Mouse (Mus musculus) embryonic facial prominence, embryonic 11.5 days (tissue): ENCODE data around the gene Ptprg. TPM values are rescaled to one million over a fixed set of nuclear protein-coding genes. Genes with fewer than 3 reads are reported as not detected.

Source experiments
- ATAC-seq: fragments of 200-750 bp; cut with Nextera tagmentation; replicated peaks from 2 replicates; pipeline ENCODE4 v1.8.0; 2017; ENCODE audit warnings: low read depth; ENCODE audit not compliant: insufficient number of reproducible peaks, low FRiP score, low TSS enrichment
- DNase-seq: peaks from one replicate; pipeline ENCODE4 v3.0.0-alpha.2; 2015; ENCODE audit warnings: low spot score
- H3K27ac ChIP-seq: fragments of 300-500 bp; sonication (generic); replicated peaks from 2 replicates; pipeline ENCODE4 v1.5.1; 2014; ENCODE audit warnings: mild to moderate bottlenecking, low read depth, low read length, control low read depth
- H3K27me3 ChIP-seq: fragments of 300-500 bp; sonication (generic); 2 replicates; pipeline ENCODE4 v1.6.1; 2014; ENCODE audit warnings: mild to moderate bottlenecking, low read length, moderate library complexity, mixed read lengths; ENCODE audit not compliant: control insufficient read depth, insufficient read depth
- H3K36me3 ChIP-seq: fragments of 300-500 bp; sonication (generic); replicated peaks from 2 replicates; pipeline ENCODE4 v1.6.1; 2014; ENCODE audit warnings: low read depth, mild to moderate bottlenecking, low read length, moderate library complexity, mixed read lengths; ENCODE audit not compliant: control insufficient read depth, insufficient read depth
- H3K4me1 ChIP-seq: fragments of 300-500 bp; sonication (generic); 2 replicates; pipeline ENCODE4 v1.6.1; 2014; ENCODE audit warnings: low read length, mixed read lengths; ENCODE audit not compliant: control insufficient read depth, insufficient read depth
- H3K4me2 ChIP-seq: fragments of 300-500 bp; sonication (generic); 2 replicates; pipeline ENCODE4 v1.6.1; 2014; ENCODE audit warnings: low read depth, mild to moderate bottlenecking, control low read depth, low read length, moderate library complexity
- H3K4me3 ChIP-seq: fragments of 300-500 bp; sonication (generic); 2 replicates; pipeline ENCODE4 v1.5.1; 2014; ENCODE audit warnings: low read depth, low read length, control low read depth
- H3K9ac ChIP-seq: fragments of 300-500 bp; sonication (generic); replicated peaks from 2 replicates; pipeline ENCODE4 v1.6.1; 2014; ENCODE audit warnings: mild to moderate bottlenecking, control low read depth, low read length
- H3K9me3 ChIP-seq: fragments of 300-500 bp; sonication (generic); replicated peaks from 2 replicates; pipeline ENCODE4 v1.6.1; 2016; ENCODE audit warnings: mild to moderate bottlenecking, low read length, inconsistent platforms, mixed read lengths; ENCODE audit not compliant: control insufficient read depth
- WGBS: fragments of 180-500 bp; shearing (Covaris S2); extraction: QIAGEN DNeasy Blood & Tissue Kit; methylation state at CpG from one replicate; pipeline ENCODE4 v1.1.7; 2014; 5-methylcytosine and 5-hydroxymethylcytosine counted together
- polyA plus RNA-seq: library from polyadenylated mRNA; unstranded; fragments of >200 nt; fragmentation: Nextera tagmentation; extraction: Ambion mirVana; gene quantifications from 2 replicates; pipeline ENCODE4 v1.2.1, GENCODE M21; 2014

Ptprg gene
- polyA plus RNA-seq, 1 experiment from 2014 or later, result 28.7 TPM

DNA sequence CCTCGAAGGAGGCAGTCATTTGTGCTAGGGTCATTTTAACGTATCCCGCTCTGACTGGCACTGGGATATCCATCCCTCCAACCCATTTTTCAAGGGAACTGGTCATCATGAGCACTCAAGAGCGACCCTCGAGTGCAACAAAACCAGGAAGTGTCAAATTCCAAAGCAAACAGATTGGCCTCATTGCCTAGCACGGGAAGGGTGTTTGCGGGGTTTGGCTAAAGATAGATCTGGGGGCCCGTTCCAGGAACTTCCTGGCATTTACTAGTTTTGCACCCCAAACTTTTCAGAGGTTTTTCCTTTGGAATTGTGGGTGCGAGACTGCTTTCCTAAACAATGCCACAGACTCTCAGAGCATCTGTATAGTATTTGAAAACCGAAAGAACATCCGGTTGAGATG is 1.4 kb upstream of the Ptprg start:
- no peak for ATAC-seq
- Histone ChIP-seq H3K36me3 (no peaks in the 10 kb centered on the region), H3K27ac (no peak overlapping the region), H3K4me3 (peak overlapping the region; percentile 83), H3K4me2 (peak overlapping the region; percentile 92), H3K9me3 (no peaks in the 10 kb centered on the region), H3K27me3 (no peaks in the 10 kb centered on the region), H3K9ac (no peak overlapping the region; the same call in 1 of the 2 replicates), H3K4me1 (no peaks in the 10 kb centered on the region; the same call in 1 of the 2 replicates)
- 11% methylated on average over 11 of the region's 11 CpGs for WGBS
- DNase-seq, result peak; percentile 51

DNA sequence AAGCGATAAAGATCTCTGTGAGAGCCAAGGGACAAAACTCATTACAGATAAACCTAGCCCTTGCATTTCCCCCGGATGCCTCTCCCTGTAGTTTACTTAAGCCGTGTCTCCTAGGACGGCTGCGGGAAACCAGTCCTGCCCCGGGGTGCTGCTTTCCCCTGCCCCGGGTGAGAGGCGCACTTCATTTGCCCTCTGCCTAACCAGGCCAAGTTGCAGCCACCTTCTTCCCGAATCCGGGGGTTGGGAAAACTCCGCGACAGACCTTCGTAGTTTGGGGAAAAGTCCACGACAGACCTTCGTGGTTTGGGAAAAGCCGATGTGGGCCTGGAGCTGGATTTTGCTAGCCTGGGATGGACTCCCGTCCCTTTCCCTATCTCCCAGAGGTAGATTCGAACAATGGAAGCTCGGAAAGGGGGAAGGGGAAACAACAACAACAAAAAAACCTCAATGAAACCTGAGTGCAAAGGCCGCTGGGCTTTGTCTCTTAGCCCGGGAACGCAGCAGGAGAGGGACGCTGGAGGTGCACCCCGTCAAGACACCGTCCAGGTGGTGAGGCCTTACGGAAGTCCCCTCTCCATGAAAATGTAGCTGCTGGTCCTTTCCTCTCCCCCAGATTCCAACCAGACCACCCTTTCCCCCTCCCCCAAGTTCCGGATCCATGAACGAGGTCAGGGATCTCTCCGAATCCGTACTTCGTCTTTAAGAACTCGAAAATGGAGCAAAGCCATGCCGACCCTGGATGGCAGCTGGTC is 635 bp upstream of the Ptprg start:
- ATAC-seq (peak; percentile 30), DNase-seq (peak; percentile 52)
- Histone ChIP-seq H3K27me3 (no peaks in the 10 kb centered on the region), H3K36me3 (no peaks in the 10 kb centered on the region), H3K9ac (peak overlapping the region; percentile 96), H3K4me3 (peak overlapping the region; percentile 83), H3K4me2 (peak overlapping the region; percentile 92), H3K4me1 (no peaks in the 10 kb centered on the region; the same call in 1 of the 2 replicates), H3K9me3 (no peaks in the 10 kb centered on the region), H3K27ac (peak overlapping the region; percentile 98)
- 2% methylated on average over 33 of the region's 33 CpGs for WGBS

DNA sequence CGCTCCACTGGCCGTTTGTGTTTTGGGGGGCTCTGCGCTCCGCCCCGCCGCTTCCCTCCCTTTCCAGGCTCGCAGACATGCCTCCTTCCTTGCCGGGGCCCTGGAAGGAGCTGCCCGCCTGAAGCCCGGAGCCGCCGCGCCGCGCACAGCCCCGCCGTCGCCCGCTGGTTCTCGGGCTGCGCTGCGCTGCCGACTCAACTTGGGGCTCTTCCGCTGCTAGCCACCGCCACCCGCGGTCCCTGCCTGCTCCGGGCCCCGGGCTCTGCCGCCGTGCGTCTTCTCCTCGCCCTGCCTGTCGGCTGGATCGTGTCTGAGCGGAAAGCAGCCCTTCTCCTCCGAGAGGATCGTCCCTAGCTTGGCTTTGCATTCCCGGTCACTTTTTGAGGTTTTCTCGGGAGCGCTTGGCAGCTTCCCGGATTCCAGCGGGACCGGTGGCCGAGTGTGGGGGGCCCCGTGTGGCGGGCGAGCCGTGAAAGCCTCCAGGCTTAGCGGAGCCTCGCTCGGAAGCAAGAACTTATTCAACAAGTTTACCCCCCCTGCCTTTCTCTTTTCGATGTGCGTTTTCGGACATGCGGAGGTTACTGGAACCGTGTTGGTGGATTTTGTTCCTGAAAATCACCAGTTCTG is 460 bp downstream of the Ptprg start:
- Histone ChIP-seq H3K27ac (peak overlapping the region; percentile 98), H3K4me1 (no peaks in the 10 kb centered on the region; the same call in 1 of the 2 replicates), H3K36me3 (no peaks in the 10 kb centered on the region), H3K9ac (peak overlapping the region; percentile 96), H3K9me3 (no peaks in the 10 kb centered on the region), H3K27me3 (no peaks in the 10 kb centered on the region), H3K4me3 (peak overlapping the region; percentile 83), H3K4me2 (peak overlapping the region; percentile 92)
- no peak for DNase-seq
- WGBS, result under 1% methylated on average over 57 of the region's 57 CpGs
- ATAC-seq, result peak; percentile 27

DNA sequence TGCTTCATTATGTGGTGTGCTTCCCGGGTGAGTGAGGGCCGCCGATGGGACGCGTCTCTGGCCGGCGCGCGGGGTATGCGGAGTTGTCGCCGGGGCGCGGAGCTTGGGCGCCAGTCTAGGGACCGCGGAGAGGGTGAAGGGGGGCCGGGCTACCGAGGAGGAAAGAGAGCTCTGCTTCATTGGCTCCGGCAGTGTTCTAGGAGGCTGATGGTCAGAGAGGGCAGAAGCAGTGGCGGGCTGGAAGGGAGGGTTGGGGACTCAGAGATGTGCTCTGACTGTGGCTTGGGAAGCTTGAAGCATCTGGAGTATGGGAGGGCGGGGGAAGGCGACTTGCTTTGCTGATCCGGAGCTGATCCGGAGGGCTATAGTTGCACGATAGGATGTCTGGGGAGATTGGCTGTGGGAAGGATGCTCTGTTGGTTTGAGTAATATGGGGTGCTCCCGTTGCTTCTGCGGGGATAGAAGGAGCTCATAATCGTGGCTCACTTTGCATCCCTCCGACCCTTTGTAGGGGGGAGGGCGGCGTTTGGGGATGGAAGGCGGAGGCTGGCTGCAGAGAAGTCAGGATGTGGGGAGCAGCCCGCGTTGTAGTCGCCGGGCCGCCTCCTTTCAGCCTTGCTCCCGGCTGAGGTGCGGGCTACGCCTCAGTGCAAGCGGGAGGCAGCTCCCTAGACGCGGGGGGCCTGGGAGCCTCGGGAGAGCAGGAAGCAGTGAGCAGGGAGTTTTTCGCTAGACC is 1.1 kb downstream of the Ptprg start:
- Histone ChIP-seq H3K27me3 (no peaks in the 10 kb centered on the region), H3K4me2 (peak overlapping the region; percentile 92), H3K9me3 (no peaks in the 10 kb centered on the region), H3K4me1 (no peaks in the 10 kb centered on the region; the same call in 1 of the 2 replicates), H3K9ac (peak overlapping the region; percentile 96), H3K36me3 (no peaks in the 10 kb centered on the region), H3K4me3 (peak overlapping the region; percentile 83), H3K27ac (peak overlapping the region; percentile 98)
- ATAC-seq (peak; percentile 60), DNase-seq (peak; percentile 72)
- WGBS, result under 1% methylated on average over 46 of the region's 46 CpGs

DNA sequence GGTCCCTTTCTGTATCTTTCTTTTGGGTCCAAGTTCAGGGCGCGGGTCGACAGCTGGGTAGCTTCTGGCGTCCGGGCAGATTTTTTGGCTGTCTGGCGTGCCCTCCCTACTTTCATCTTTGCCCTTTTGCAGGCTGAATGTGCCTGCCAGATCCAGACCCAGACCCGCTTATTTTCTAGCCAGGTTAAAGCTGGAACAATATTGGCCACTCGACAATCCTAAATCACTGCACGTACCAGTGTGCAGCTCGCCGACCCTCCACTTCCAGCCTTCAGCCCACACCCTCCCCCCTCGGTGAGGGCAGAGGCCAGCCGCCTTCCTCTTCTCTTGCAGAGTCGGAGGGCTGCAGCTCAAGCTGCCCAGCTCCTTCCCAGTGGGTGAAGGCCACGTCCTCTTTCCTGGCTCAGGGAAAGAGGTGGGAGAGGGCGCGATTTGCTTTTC is 1.7 kb downstream of the Ptprg start:
- Histone ChIP-seq H3K27ac (no peak overlapping the region), H3K9ac (peak overlapping the region; percentile 96), H3K36me3 (no peaks in the 10 kb centered on the region), H3K27me3 (no peaks in the 10 kb centered on the region), H3K4me3 (peak overlapping the region; percentile 83), H3K4me2 (peak overlapping the region; percentile 92), H3K4me1 (no peaks in the 10 kb centered on the region; the same call in 1 of the 2 replicates), H3K9me3 (no peaks in the 10 kb centered on the region)
- ATAC-seq (0 out of 2 replicates have a peak, but pooled peaks have one; percentile 19), DNase-seq (peak; percentile 57)
- 0% methylated on average over 17 of the region's 17 CpGs for WGBS

DNA sequence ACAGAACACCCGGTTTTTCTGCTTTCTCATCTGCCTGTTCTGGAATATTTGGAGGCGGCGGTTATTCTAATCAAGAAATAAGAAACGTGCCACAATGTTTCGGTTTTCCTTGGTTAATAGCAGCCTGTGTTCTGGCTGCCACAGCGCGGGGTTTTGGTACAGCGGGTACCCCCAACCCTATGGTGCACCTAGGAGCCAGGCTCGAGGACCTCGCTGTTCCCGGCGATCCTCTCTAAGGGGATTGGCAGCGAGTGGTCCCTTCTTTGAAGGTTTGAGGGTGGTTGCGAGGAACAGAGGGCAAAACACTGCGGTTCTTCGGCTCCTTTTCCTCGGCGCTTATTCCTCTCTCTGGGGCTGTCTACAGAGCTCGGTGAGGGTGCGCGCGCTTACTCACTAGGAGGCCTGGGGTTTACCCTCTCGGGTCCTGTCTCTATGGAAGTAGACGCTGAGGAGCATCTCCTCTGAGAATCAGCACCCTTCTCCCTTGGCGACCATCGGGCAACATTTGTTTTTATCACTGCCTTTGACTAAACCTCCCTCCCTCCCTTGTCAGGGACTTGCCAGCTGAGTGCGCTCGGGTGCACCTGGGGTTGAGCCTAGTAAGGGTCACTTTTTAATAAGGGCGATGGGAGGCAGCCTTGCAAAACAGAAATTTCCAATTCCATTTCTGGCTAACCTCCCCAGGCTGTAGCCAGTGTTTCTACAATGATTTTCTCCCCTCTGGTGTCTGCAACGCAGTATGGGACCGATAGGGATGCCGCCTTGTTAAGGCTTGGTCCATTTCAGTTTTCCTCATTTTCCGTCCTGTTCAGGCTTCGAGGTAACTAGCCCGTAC is 2.4 kb downstream of the Ptprg start:
- Histone ChIP-seq H3K27me3 (no peaks in the 10 kb centered on the region), H3K4me1 (no peaks in the 10 kb centered on the region; the same call in 1 of the 2 replicates), H3K4me3 (peak overlapping the region; percentile 83), H3K27ac (0 out of 2 replicates have a peak overlapping the region, but pooled peaks have one; percentile 4), H3K9ac (peak overlapping the region; percentile 96), H3K9me3 (no peaks in the 10 kb centered on the region), H3K36me3 (no peaks in the 10 kb centered on the region), H3K4me2 (peak overlapping the region; percentile 92)
- DNase-seq (peak; percentile 28), ATAC-seq (no peak)
- under 1% methylated on average over 35 of the region's 35 CpGs for WGBS

DNA sequence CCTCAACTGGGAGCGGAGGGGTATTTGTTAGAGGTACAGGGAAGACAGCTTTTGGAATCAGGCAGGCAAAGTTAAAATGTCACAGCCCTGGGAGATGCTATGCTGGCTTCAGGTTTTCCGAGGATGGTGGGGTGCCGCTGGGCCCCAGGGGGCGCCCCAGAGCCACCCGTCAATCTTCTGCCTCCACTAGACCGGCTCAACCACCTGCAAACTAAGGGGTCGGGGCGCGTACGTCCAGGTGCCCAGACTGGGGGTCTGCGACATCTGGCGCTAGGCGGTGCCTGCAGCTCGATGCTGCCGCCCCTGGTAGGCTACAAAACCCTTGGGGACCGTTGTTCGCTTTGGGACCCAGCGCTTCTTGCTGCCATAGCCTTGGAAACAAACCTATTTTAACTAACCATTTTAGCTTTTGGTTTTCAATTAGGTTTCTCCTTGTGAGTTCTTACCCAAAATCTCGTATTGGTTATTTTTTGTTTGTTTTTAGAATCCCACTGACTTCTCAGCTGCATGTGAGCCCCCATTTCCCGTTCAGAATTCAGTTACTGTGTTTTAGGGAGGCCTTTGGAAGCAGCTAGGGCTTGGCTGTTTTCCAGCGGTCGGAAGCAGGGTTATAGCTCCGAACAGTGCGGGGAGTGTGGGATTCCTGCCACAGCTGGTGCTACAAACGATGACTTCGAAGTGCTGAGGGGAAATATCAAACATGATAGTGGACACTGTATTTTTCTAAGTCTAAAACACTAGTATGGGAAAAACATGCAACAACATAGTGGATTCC is 3.2 kb downstream of the Ptprg start:
- Histone ChIP-seq H3K36me3 (no peaks in the 10 kb centered on the region), H3K27me3 (no peaks in the 10 kb centered on the region), H3K9me3 (no peaks in the 10 kb centered on the region), H3K4me2 (peak overlapping the region; percentile 92), H3K4me1 (no peaks in the 10 kb centered on the region; the same call in 1 of the 2 replicates), H3K27ac (no peak overlapping the region), H3K4me3 (peak overlapping the region; percentile 83), H3K9ac (peak overlapping the region; percentile 96)
- peak; percentile 78 for DNase-seq
- 10% methylated on average over 26 of the region's 26 CpGs for WGBS
- ATAC-seq, result no peak
